Mouse (Mus musculus): ENCODE results near the gene Inpp1.

- TF ChIP-seq EP300 (IDR thresholded peaks at IDR 0.05; ENCODE audit: low read depth) (no peak), CTCF (IDR thresholded peaks at IDR 0.05; ENCODE audit: low read depth) (no peak)
These were observed 17.7 kb downstream of the Inpp1 start for GRCm38 (mm10) chr1:52799772-52800171.
